Mouse (Mus musculus) limb, embryonic 15.5 days (tissue): ENCODE measurements around the gene Tnfaip1. TPM values are rescaled to one million over a fixed set of nuclear protein-coding genes. Genes with fewer than 3 reads are reported as not detected.

Source experiments
- ATAC-seq: fragments of 200-750 bp; cut with Nextera tagmentation; 2 replicates; pipeline ENCODE4 v1.8.0; 2017; ENCODE audit warnings: low read depth, moderate TSS enrichment; ENCODE audit not compliant: insufficient number of reproducible peaks, low FRiP score, low TSS enrichment
- H3K27ac ChIP-seq: fragments of 300-500 bp; sonication (generic); 2 replicates; pipeline ENCODE4 v1.5.1; 2015; ENCODE audit warnings: moderate library complexity, mild to moderate bottlenecking, inconsistent platforms
- H3K27me3 ChIP-seq: fragments of 300-500 bp; sonication (generic); 2 replicates; pipeline ENCODE4 v1.6.1; 2015; ENCODE audit warnings: inconsistent platforms
- H3K36me3 ChIP-seq: fragments of 300-500 bp; sonication (generic); 2 replicates; pipeline ENCODE4 v1.6.1; 2015; ENCODE audit warnings: inconsistent platforms
- H3K4me1 ChIP-seq: fragments of 300-500 bp; sonication (generic); 2 replicates; pipeline ENCODE4 v1.6.1; 2015; ENCODE audit warnings: inconsistent platforms
- H3K4me2 ChIP-seq: fragments of 300-500 bp; sonication (generic); 2 replicates; pipeline ENCODE4 v1.6.1; 2015; ENCODE audit warnings: mild to moderate bottlenecking, inconsistent platforms
- H3K4me3 ChIP-seq: fragments of 300-500 bp; sonication (generic); 2 replicates; pipeline ENCODE4 v1.5.1; 2015; ENCODE audit warnings: mild to moderate bottlenecking, inconsistent platforms
- H3K9ac ChIP-seq: fragments of 300-500 bp; sonication (generic); 2 replicates; pipeline ENCODE4 v1.6.1; 2015; ENCODE audit warnings: inconsistent platforms
- H3K9me3 ChIP-seq: fragments of 300-500 bp; sonication (generic); 2 replicates; pipeline ENCODE4 v1.6.1; 2016; ENCODE audit warnings: inconsistent platforms
- WGBS: fragments of 180-500 bp; shearing (Covaris S2); methylation state at CpG from one replicate; pipeline ENCODE4 v1.1.7; 2015; 5-methylcytosine and 5-hydroxymethylcytosine counted together
- polyA plus RNA-seq: library from polyadenylated mRNA; unstranded; fragments of >200 nt; fragmentation: Nextera tagmentation; extraction: Ambion mirVana; gene quantifications from 2 replicates; pipeline ENCODE4 v1.2.1, GENCODE M21; 2015

Gene Tnfaip1
- polyA plus RNA-seq, 1 experiment from 2014 or later: 95.1 TPM

DNA sequence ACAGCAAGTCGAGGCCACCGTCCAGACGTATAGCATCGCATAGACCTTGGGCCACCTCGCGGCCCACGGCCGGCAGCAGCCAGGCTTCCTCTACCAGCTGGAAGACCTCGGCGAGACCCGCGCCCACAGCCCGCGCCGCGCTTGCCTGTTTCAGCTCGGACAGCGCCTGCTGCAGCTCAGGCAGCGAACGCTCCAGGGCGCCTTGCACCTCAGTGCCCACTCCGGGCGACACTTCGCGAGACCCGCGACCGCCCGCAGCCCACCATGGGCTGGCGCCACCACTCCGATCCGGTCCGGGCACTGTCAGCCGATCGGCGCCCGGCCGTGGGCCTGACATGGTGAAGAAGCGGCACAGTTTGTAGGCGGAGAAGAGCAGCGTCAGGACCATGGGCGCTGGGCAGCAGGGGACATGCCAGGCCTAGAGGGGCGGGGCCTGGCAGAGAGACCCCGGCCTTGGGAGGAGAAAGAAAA lies 39.0 kb downstream of the Tnfaip1 start:
- H3K36me3 ChIP-seq: no peaks in the 10 kb centered on the region
- no peak overlapping the region for H3K9ac ChIP-seq
- 1% methylated on average over 44 of the region's 44 CpGs for WGBS
- ATAC-seq: no peak; the same call in 1 of the 2 replicates
- H3K4me2 ChIP-seq: peak overlapping the region; percentile 92
- no peak overlapping the region for H3K27ac ChIP-seq
- H3K27me3 ChIP-seq: peaks cover 62% of the 10 kb centered on the region
- peak overlapping the region; percentile 48 for H3K4me3 ChIP-seq
- peaks cover 16% of the 10 kb centered on the region for H3K4me1 ChIP-seq
- no peaks in the 10 kb centered on the region for H3K9me3 ChIP-seq

DNA sequence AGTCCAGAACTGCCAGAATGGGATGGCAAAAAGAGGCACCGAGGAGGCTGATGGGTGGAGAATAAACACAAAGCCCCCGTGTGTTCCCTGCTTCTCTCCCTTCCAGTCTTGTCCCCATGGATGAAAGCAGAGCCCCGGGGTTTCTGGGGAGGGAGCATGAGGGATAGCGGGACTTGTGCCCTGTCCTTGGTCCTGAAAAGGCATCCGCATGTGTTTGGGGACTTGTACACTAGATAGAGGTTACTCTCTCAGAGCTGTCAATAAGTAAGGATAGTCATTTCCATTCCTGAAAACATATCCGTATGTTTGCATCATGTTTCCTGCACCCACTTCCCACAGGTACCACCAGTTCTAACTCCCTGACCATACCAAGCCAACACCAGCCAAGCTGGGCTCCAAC lies 40.2 kb downstream of the Tnfaip1 start:
- Histone ChIP-seq H3K36me3 (no peaks in the 10 kb centered on the region), H3K9ac (no peak overlapping the region), H3K4me3 (no peak overlapping the region), H3K27me3 (peaks cover 67% of the 10 kb centered on the region), H3K9me3 (no peaks in the 10 kb centered on the region), H3K27ac (no peak overlapping the region), H3K4me1 (peaks cover 17% of the 10 kb centered on the region), H3K4me2 (no peak overlapping the region)
- 5% methylated on average over 6 of the region's 6 CpGs for WGBS
- no peak for ATAC-seq

DNA sequence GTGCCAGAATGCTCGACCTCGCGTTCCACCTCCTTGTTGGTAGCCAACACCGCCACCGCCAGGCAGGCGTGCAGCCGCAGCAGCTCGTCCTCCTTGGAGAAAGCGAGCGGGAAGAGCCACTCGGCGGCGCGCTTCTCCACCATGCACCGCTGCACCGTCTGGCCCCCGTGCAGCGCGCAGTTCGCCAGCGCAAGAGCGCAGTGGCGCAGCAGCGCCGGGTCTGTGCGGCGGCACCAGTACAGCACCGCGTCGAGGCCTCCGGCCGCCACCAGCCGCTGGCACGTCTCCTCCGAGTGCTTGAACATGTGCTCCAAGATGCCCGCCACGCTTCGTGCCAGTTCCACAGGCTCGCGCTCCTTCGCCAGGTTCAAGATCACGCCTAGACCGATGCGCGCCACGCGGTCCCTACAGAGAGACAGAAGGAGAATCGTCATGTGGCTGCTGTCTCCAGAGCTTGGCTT lies 45.3 kb downstream of the Tnfaip1 start:
- H3K9ac ChIP-seq: no peak overlapping the region
- 7% methylated on average over 48 of the region's 48 CpGs for WGBS
- no peak overlapping the region for H3K27ac ChIP-seq
- peak overlapping the region; percentile 29 for H3K4me3 ChIP-seq
- peaks cover 77% of the 10 kb centered on the region for H3K27me3 ChIP-seq
- H3K4me1 ChIP-seq: peaks cover 6% of the 10 kb centered on the region
- H3K9me3 ChIP-seq: no peaks in the 10 kb centered on the region
- peak overlapping the region; percentile 41 for H3K4me2 ChIP-seq
- H3K36me3 ChIP-seq: no peaks in the 10 kb centered on the region
- ATAC-seq: no peak

GRCm38 (mm10) chr11:78488168-78488567 lies 48.0 kb downstream of the Tnfaip1 start:
- WGBS: 4% methylated on average over 8 of the region's 8 CpGs
- Histone ChIP-seq H3K4me2 (no peak overlapping the region), H3K27me3 (peaks cover 72% of the 10 kb centered on the region), H3K4me1 (peaks cover 6% of the 10 kb centered on the region), H3K36me3 (no peaks in the 10 kb centered on the region), H3K4me3 (no peak overlapping the region), H3K9me3 (no peaks in the 10 kb centered on the region), H3K27ac (no peak overlapping the region), H3K9ac (no peak overlapping the region)
- ATAC-seq: no peak

- Histone ChIP-seq H3K27me3 (peaks cover 43% of the 10 kb centered on the region), H3K4me3 (no peak overlapping the region)
- WGBS: 48% methylated on average over 7 of the region's 7 CpGs
These were observed 52.5 kb downstream of the Tnfaip1 start for GRCm38 (mm10) chr11:78483639-78484038.

DNA sequence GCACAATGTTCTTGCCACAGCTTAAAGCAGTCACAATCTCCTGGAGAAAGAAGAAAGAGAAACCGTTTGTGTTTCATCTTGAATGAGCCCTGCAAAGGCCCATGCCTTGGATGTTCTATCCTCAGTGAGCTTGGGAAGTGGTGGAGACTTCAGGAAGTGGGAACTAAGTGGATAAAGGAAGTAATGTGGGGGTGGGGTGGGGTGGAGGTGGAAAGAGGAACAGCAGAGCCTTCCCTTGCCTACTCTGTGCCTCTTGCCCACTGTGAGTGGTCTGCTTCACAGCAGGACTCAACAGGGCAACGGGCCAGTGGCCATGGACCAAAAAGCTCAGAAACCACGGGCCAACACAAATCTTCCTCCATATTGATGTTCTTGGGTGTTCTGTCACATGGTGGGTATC lies 60.8 kb downstream of the Tnfaip1 start:
- no peaks in the 10 kb centered on the region for H3K4me1 ChIP-seq
- H3K9me3 ChIP-seq: no peaks in the 10 kb centered on the region
- peaks cover 12% of the 10 kb centered on the region; the same call in 1 of the 2 replicates for H3K36me3 ChIP-seq
- H3K27me3 ChIP-seq: no peaks in the 10 kb centered on the region
- no peak overlapping the region for H3K27ac ChIP-seq
- H3K4me2 ChIP-seq: no peak overlapping the region
- no peak for ATAC-seq
- no peak overlapping the region for H3K4me3 ChIP-seq
- 82% methylated on average over 3 of the region's 3 CpGs for WGBS
- no peak overlapping the region for H3K9ac ChIP-seq

More at GRCm38 (mm10) chr11:78483639-78484038, 52.5 kb downstream of the Tnfaip1 start:
- Histone ChIP-seq H3K4me1 (no peaks in the 10 kb centered on the region), H3K4me2 (no peak overlapping the region), H3K9ac (no peak overlapping the region), H3K9me3 (no peaks in the 10 kb centered on the region), H3K36me3 (no peaks in the 10 kb centered on the region), H3K27ac (no peak overlapping the region)
- ATAC-seq: no peak

Other genes starting within 250 kb of the Tnfaip1 start
- 0.09 TPM in 1 of 2 replicates, not detected in the other for gene BC030499, start 245.5 kb downstream of the Tnfaip1 start, polyA plus RNA-seq
- 26.3 and 29.5 TPM in 2 replicates for gene Spag5, start 234.8 kb downstream of the Tnfaip1 start, polyA plus RNA-seq
- gene Aldoc, start 213.4 kb downstream of the Tnfaip1 start, polyA plus RNA-seq: 25.0 and 25.5 TPM in 2 replicates
- 83.9 and 85.7 TPM in 2 replicates for gene Pigs, start 207.9 kb downstream of the Tnfaip1 start, polyA plus RNA-seq
- 35.8 and 44.3 TPM in 2 replicates for gene Unc119, start 192.8 kb downstream of the Tnfaip1 start, polyA plus RNA-seq
- 3.1 and 3.5 TPM in 2 replicates for gene Foxn1, start 149.8 kb downstream of the Tnfaip1 start, polyA plus RNA-seq
- gene Slc13a2, start 114.1 kb downstream of the Tnfaip1 start, polyA plus RNA-seq: 0.10 TPM in 1 of 2 replicates, not detected in the other
- 20.2 and 21.3 TPM in 2 replicates for gene Slc46a1, start 70.6 kb downstream of the Tnfaip1 start, polyA plus RNA-seq
- 1.3 and 1.7 TPM in 2 replicates for gene Sarm1, start 38.6 kb downstream of the Tnfaip1 start, polyA plus RNA-seq
- gene Vtn, start 37.2 kb downstream of the Tnfaip1 start, polyA plus RNA-seq: 1.7 and 2.7 TPM in 2 replicates
- 0.22 TPM in 1 of 2 replicates, not detected in the other for gene Sebox, start 32.9 kb downstream of the Tnfaip1 start, polyA plus RNA-seq
- 39.7 and 41.9 TPM in 2 replicates for gene Tmem199, start 24.2 kb downstream of the Tnfaip1 start, polyA plus RNA-seq
- gene Poldip2, start 24.1 kb downstream of the Tnfaip1 start, polyA plus RNA-seq: 163 and 177 TPM in 2 replicates
- gene Ift20, start within 50 bp of the Tnfaip1 start, polyA plus RNA-seq: 196 and 206 TPM in 2 replicates
- gene Tmem97, start 14.4 kb upstream of the Tnfaip1 start, polyA plus RNA-seq: 89.3 and 92.7 TPM in 2 replicates
- 8.6 and 9.5 TPM in 2 replicates for gene Nlk, start 161.0 kb upstream of the Tnfaip1 start, polyA plus RNA-seq
- 36.2 and 40.3 TPM in 2 replicates for gene Ccnq, start 215.4 kb upstream of the Tnfaip1 start, polyA plus RNA-seq